Mouse (Mus musculus) CD4-positive, CD25-positive, alpha-beta regulatory T cell (primary cell): Measurements from ENCODE around the gene Gm20906. TPM values are rescaled to one million over a fixed set of nuclear protein-coding genes. Genes with fewer than 3 reads are reported as not detected.

Experiments used
- polyA plus RNA-seq: library from polyadenylated mRNA; unstranded; fragments of 100-300 nt; shearing (Covaris generic); gene quantifications from one replicate; pipeline ENCODE4 v1.2.1, GENCODE M21; 2017

Gm20906 gene
- polyA plus RNA-seq: not detected

GRCm38 (mm10) chrY:87550666-87551065 lies at the start of gene Gm20906:
Gene Gm20906, plus strand, starts transcription at chrY:87550966.

